Mouse (Mus musculus) embryonic stem cell, embryonic (primary cell): ENCODE data around the gene Ctf2.

ENCODE experiments used
- CTCF ChIA-PET, 4 experiments: fragments of 300-600 bp in 2 of 4; fragments of 350-600 bp in 2 of 4; sonication (Branson Sonifier 250); formaldehyde crosslinking; loops; one replicate each; lab custom pipeline; 2022; ENCODE audit warnings: inconsistent platforms in 2 of 4; lab: Charles Lee
- POLR2A ChIA-PET, 4 experiments: fragments of 300-600 bp in 2 of 4; fragments of 350-600 bp in 2 of 4; sonication (Branson Sonifier 250); formaldehyde crosslinking; loops; one replicate each; lab custom pipeline; 2022; ENCODE audit warnings: antibody characterized with exemption in 4 of 4, inconsistent platforms in 1 of 4; lab: Charles Lee

Ctf2 gene

GRCm38 (mm10) chr7:127693290-127693689, 38.7 kb downstream of the Ctf2 start:
- CTCF ChIA-PET = interaction anchor here in 3 of 4 experiments (0.8 to 8.1 kb wide), 7 partner anchors 14 to 123 kb away, joined by 3 to 75 read pairs (median 11); partner anchors contain the start of gene Bcl7c (in 1 of the 3)
- POLR2A ChIA-PET = interaction anchor here in 3 of 4 experiments (0.6 to 8.5 kb wide), 7 partner anchors 14 to 274 kb away, joined by 3 to 70 read pairs (median 4); partner anchors contain the start of genes Bcl7c (in 2 of the 3), Ctf1 (in 1 of the 3) and Fus (in 1 of the 3)

GRCm38 (mm10) chr7:127691221-127691989, 40.6 kb downstream of the Ctf2 start:
- ChIA-PET POLR2A (interaction anchor here (0.6 to 8.5 kb wide), 36 partner anchors 8 to 315 kb away, joined by 3 to 70 read pairs (median 4); partner anchors contain the start of genes Bcl7c (in 3 of the 4), Ctf1 (in 3 of the 4), Ccdc189 (in 1 of the 4) and Fus (in 1 of the 4)), CTCF (interaction anchor here (0.5 to 8.1 kb wide), 24 partner anchors 10 to 253 kb away, joined by 3 to 75 read pairs (median 4); partner anchors contain the start of genes Bcl7c (in 2 of the 4), Ctf1 (in 1 of the 4) and Fbxl19 (in 1 of the 4))

- ChIA-PET POLR2A (interaction anchor here in 2 of 4 experiments (1.0 to 8.5 kb wide), 7 partner anchors 14 to 132 kb away, joined by 3 to 70 read pairs (median 12); partner anchors contain the start of genes Ctf1 (in 2 of the 2) and Bcl7c (in 1 of the 2)), CTCF (interaction anchor here (0.5 to 8.1 kb wide), 9 partner anchors 13 to 401 kb away, joined by 3 to 75 read pairs (median 4); partner anchors contain the start of genes Fbxl19 (in 1 of the 4) and Hsd3b7 (in 1 of the 4))
Observed at GRCm38 (mm10) chr7:127689626-127690280, 42.2 kb downstream of the Ctf2 start.

GRCm38 (mm10) chr7:127688935-127689334, 43.0 kb downstream of the Ctf2 start:
- ChIA-PET POLR2A (interaction anchor here in 2 of 4 experiments (0.7 to 1.2 kb wide), 4 partner anchors 14 to 82 kb away, joined by 3 read pairs; partner anchors contain the start of gene Bcl7c (in 1 of the 2)), CTCF (interaction anchor here in 2 of 4 experiments (1.0 to 1.8 kb wide), 3 partner anchors 12 to 14 kb away, joined by 4 to 5 read pairs (median 4); no protein-coding TSS in a partner anchor)

GRCm38 (mm10) chr7:127686740-127687449, 45.1 kb downstream of the Ctf2 start:
- POLR2A ChIA-PET = interaction anchor here in 2 of 4 experiments (0.7 to 1.5 kb wide), 2 partner anchors 21 to 26 kb away, joined by 3 to 5 read pairs; partner anchors contain the start of gene Ctf1 (in 1 of the 2)
- CTCF ChIA-PET = interaction anchor here in 3 of 4 experiments (0.6 to 3.1 kb wide), 5 partner anchors 10 to 188 kb away, joined by 3 to 17 read pairs (median 4); no protein-coding TSS in a partner anchor

- POLR2A ChIA-PET = interaction anchor here in 3 of 4 experiments (0.6 to 1.5 kb wide), 6 partner anchors 9 to 839 kb away, joined by 3 to 5 read pairs (median 4); partner anchors contain the start of gene Ctf1 (in 1 of the 3)
- CTCF ChIA-PET = interaction anchor here in 3 of 4 experiments (0.9 to 3.1 kb wide), 4 partner anchors 9 to 34 kb away, joined by 3 to 17 read pairs (median 6); no protein-coding TSS in a partner anchor
Observed at GRCm38 (mm10) chr7:127685304-127686018, 46.5 kb downstream of the Ctf2 start.

GRCm38 (mm10) chr7:127681888-127682553, 49.9 kb downstream of the Ctf2 start:
- CTCF ChIA-PET = interaction anchor here in 3 of 4 experiments (0.6 to 8.3 kb wide), 5 partner anchors 10 to 500 kb away, joined by 3 to 144 read pairs (median 4); partner anchors contain the start of genes Bcl7c (in 1 of the 3) and Ctf1 (in 1 of the 3)
- POLR2A ChIA-PET = interaction anchor here in 2 of 4 experiments (0.6 to 0.7 kb wide), 3 partner anchors 135 to 655 kb away, joined by 3 to 4 read pairs (median 3); no protein-coding TSS in a partner anchor

- CTCF ChIA-PET = interaction anchor here in 1 of 4 experiments (1.4 to 8.3 kb wide), 2 partner anchors 11 to 32 kb away, joined by 4 to 144 read pairs; partner anchors contain the start of genes Bcl7c and Ctf1
- POLR2A ChIA-PET = interaction anchor here in 2 of 4 experiments (0.7 to 1.6 kb wide), 2 partner anchors 12 to 204 kb away, joined by 5 to 11 read pairs; no protein-coding TSS in a partner anchor
Observed at GRCm38 (mm10) chr7:127680541-127680940, 51.4 kb downstream of the Ctf2 start.

GRCm38 (mm10) chr7:127678811-127679210, 53.2 kb downstream of the Ctf2 start:
- ChIA-PET POLR2A (interaction anchor here in 3 of 4 experiments (0.5 to 2.4 kb wide), 10 partner anchors 12 to 235 kb away, joined by 3 to 6 read pairs (median 3); no protein-coding TSS in a partner anchor), CTCF (interaction anchor here (0.6 to 8.3 kb wide), 23 partner anchors 12 to 385 kb away, joined by 3 to 144 read pairs (median 4); partner anchors contain the start of genes Bcl7c (in 2 of the 4) and Ctf1 (in 1 of the 4))

GRCm38 (mm10) chr7:127677609-127678008, 54.4 kb downstream of the Ctf2 start:
- ChIA-PET POLR2A (interaction anchor here in 3 of 4 experiments (0.6 to 4.3 kb wide), 17 partner anchors 11 to 306 kb away, joined by 3 to 27 read pairs (median 4); partner anchors contain the start of genes Bcl7c (in 1 of the 3), Ctf1 (in 1 of the 3) and Srcap (in 1 of the 3)), CTCF (interaction anchor here (0.6 to 8.3 kb wide), 45 partner anchors 8 to 543 kb away, joined by 3 to 144 read pairs (median 4); partner anchors contain the start of genes Bcl7c (in 3 of the 4), Ctf1 (in 2 of the 4), Fbxl19 (in 1 of the 4) and Gm21974 (in 1 of the 4))

- ChIA-PET CTCF (interaction anchor here (0.5 to 8.3 kb wide), 61 partner anchors 9 to 544 kb away, joined by 3 to 144 read pairs (median 4); partner anchors contain the start of genes Bcl7c (in 2 of the 4), Ctf1 (in 2 of the 4), Fbxl19 (in 1 of the 4) and Gm21974 (in 1 of the 4)), POLR2A (interaction anchor here in 3 of 4 experiments (0.5 to 4.3 kb wide), 21 partner anchors 8 to 305 kb away, joined by 3 to 27 read pairs (median 3); partner anchors contain the start of genes Bcl7c (in 1 of the 3), Ctf1 (in 1 of the 3) and Srcap (in 1 of the 3))
Observed at GRCm38 (mm10) chr7:127677077-127677476, 54.9 kb downstream of the Ctf2 start.

GRCm38 (mm10) chr7:127675391-127675811, 56.6 kb downstream of the Ctf2 start:
- ChIA-PET POLR2A (interaction anchor here (0.6 to 4.3 kb wide), 56 partner anchors 8 to 356 kb away, joined by 3 to 27 read pairs (median 4); partner anchors contain the start of genes Ctf1 (in 3 of the 4), Setd1a (in 2 of the 4), Bcl7c (in 1 of the 4) and Ccdc189 (in 1 of the 4)), CTCF (interaction anchor here (0.5 to 8.3 kb wide), 147 partner anchors 8 to 769 kb away, joined by 3 to 144 read pairs (median 5); partner anchors contain the start of genes Bcl7c (in 4 of the 4), Ctf1 (in 3 of the 4), Fbxl19 (in 3 of the 4) and Gm21974 (in 2 of the 4))

GRCm38 (mm10) chr7:127674977-127675376, 57.0 kb downstream of the Ctf2 start:
- POLR2A ChIA-PET = interaction anchor here (0.5 to 4.3 kb wide), 62 partner anchors 8 to 357 kb away, joined by 3 to 27 read pairs (median 4); partner anchors contain the start of genes Ctf1 (in 3 of the 4), Bcl7c (in 1 of the 4), Ccdc189 (in 1 of the 4) and Fbxl19 (in 1 of the 4)

GRCm38 (mm10) chr7:127672776-127673175, 59.2 kb downstream of the Ctf2 start:
- CTCF ChIA-PET = interaction anchor here in 1 of 4 experiments (0.5 to 1.3 kb wide), 3 partner anchors 11 to 218 kb away, joined by 3 to 5 read pairs (median 4); partner anchors contain the start of gene Prss53
- POLR2A ChIA-PET = interaction anchor here in 1 of 4 experiments (1.3 kb wide), 2 partner anchors 37 to 128 kb away, joined by 3 read pairs; partner anchors contain the start of gene Hsd3b7

More at GRCm38 (mm10) chr7:127674977-127675376, 57.0 kb downstream of the Ctf2 start:
- CTCF ChIA-PET = interaction anchor here (0.5 to 8.3 kb wide), 155 partner anchors 8 to 1173 kb away, joined by 3 to 144 read pairs (median 4); partner anchors contain the start of genes Bcl7c (in 4 of the 4), Ctf1 (in 3 of the 4), Fbxl19 (in 3 of the 4) and Gm21974 (in 2 of the 4)
